Mouse (Mus musculus) left cerebral cortex, postnatal 10 days (tissue): ENCODE measurements at regions not wholly inside any gene's neighbourhood (a gene's known extent, or its start where the extent isn't known, plus 50 kb on each side); places are given as distances from the start of the nearest gene placed in this dataset.
"Not testable (repeated sequence)": the region's sequence is repeated elsewhere in the genome, so short reads cannot be mapped to it uniquely, and the experiment has no call there.

ENCODE experiments used
- DNase-seq, 2 experiments: peaks; one replicate each; pipeline ENCODE4 v3.0.0; 2021 to 2022; ENCODE audit warnings: low spot score in 2 of 2, mixed read lengths in 1 of 2; ENCODE audit errors: extremely low spot score in 1 of 2
- intact Hi-C: fragments of 180-260 bp; cut with DNase I; formaldehyde crosslinking; loops from one replicate; pipeline ENCODE4 v1.15.1; 2025

DNA sequence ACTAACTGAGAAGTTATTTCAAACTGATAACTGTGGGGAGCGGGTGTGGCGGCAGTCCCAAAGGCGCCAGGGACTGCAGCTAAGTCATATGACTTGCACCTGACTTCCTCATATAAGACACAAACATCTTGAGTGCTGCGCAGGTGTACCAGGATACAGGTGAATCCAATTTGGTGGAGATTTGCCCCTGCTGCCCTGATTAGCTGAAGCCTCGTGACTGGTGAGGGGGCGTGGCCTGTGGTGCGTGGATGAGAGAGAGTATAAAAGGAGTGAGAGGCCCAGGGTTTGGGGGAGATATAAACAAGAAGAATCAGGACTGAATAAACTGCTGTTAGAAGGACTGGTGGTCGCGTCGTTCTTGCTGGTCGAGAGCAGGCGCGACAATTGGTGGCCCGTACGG lies 731.6 kb upstream of the Pcdh10 start:
- DNase-seq = peak in 1 of 2 experiments; percentile 19
- intact Hi-C loops = not testable (repeated sequence)

DNA sequence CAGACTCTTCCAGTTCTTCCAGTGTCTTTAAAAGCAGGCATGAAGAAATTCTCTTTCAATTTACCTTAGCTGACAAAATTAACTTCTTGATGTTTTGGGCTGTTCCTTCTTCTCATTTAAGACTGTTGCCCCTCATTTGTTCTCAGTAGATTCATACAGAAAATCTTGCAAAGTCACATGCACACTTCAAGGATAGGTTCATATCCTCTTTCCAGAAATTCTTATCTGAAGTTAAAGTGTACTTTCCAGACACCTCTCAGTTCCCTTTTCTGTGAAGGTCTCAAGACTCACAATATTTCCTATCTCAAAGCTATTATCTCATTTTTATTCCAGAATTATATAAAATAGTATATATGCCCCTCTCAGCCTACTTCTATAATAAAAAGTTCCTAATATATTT lies 681.8 kb upstream of the Pcdh10 start:
- intact Hi-C loops = no loop called here
- no peak for DNase-seq

DNA sequence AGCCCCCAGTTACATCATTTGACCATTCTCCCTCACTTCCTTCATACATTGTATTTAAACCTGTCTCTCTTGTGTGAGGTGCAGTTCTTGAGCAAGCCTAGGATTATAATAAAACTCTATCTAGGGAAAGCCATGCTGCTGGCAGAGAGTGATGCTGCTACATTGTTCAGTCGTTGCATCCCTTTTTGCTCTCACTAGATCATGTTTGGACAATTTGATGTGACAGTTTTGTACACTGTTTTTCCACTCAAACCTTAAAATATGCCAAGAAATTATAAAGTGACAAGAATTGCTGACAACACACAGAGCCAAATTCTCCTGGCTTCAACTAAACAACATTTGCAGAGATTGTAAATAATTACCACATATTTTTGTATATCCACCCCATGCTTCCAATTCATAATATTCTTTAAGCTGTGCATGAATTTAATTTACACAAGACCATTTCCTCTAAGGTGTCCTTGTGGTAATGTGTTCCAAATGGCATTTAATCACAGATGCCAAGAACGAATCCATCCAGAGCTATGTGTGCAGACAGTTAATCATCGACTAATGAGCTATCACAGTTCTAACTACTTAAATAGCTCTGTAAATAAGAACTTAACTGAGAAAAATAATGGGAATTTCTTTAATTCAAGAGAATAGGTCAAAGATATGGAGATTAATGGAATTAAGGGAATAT lies 681.1 kb upstream of the Pcdh10 start:
- no peak for DNase-seq
- intact Hi-C loops = no loop called here

DNA sequence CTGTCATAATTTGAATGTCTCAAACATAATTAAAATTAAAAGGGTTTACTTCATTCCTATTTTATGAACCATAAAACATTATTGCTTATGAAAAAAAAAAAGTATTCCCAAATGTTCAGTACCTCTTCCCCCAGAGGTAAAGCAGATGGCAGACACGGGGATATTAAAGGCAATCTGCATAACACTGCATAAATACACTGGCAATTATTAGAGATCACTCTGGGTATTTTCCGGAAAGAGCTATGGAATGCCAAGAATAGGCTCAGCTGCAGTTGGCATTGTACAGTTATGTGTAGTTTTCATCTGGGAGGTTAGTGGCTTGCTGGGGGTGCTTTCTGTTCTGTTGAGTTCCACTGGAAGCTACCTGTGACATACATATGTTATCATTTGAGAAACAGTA lies 677.1 kb upstream of the Pcdh10 start:
- no peak for DNase-seq
- intact Hi-C loops = no loop called here

DNA sequence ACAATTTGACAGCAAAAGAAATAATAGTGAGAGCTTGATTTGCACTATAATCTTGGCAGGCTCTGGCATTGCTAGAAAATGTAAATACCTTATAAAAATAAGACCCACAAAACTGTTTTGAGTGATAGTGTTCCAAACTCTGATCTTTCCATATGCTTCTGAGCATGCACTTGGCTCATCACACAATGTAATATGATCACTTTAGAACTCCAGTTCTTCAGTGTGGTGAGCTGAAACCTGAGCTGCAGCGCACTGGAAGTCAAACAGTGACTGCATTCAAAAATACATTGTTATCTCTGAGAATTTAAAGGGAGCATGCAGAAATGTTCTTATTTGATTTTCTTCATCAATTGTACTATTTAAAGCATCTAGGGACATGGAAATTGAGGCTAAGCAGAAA lies 672.5 kb upstream of the Pcdh10 start:
- DNase-seq = no peak
- intact Hi-C loops = no loop called here

DNA sequence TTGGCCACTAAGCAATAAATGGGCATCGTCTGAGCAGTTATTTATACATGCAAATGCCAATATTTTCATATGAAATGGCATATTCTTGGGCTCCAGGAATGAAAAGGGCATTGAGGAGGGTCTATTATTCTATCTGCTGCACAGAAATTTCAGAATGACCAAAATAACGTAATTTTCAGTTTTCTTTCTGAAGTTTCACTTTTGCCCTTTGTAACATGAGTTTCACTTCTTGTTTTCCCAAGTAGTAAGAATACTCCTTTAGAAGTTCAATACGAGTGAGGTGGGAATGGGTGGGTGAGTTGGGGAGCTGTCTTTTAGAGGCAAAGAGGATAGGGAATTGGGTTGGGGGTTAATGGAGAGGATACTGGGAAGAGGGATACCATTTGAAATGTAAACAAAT lies 662.7 kb upstream of the Pcdh10 start:
- intact Hi-C loops = no loop called here

More for the DNA sequence above, 662.7 kb upstream of the Pcdh10 start:
- no peak for DNase-seq
